Mouse (Mus musculus): ENCODE data around the gene Gm21988.

Gene Gm21988

DNA sequence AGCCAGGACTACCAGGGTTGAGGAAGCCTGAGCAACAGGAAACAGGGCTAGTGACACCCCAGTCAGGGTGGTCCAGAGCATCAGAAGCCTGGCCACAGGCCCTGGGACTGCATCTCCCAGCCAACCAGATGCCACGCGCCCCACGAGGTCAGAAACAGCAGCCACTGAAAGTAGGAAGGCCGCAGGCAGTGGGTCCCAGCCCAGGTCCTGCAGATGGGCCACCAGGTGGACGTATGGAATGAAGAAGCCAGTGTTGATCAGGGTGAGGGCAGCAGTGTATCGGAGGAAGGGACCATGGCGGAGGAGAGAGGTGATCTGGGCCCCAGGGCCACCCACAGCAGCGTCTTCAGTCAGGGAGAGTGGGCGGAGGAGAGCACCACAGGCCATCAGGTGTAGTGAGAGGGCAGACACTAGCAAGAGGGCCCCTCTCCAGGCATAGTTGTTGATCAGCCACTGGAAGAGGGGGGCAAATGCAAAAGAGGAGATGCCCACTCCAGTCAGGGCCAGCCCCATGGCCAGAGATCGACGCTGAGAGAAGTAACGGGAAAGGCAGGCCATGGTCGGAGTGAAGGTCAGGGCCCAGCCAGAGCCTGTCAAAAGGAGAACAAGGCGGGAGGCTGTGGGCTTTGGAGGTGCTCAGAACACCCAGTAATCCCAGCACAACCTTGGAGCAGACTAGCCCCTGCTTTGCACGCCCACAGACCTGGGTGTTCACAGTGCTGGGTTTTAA lies 20.7 kb downstream of the Gm21988 start:
- DNase-seq (ENCODE audit: extremely low read depth, low read depth, low spot score): no peak

DNA sequence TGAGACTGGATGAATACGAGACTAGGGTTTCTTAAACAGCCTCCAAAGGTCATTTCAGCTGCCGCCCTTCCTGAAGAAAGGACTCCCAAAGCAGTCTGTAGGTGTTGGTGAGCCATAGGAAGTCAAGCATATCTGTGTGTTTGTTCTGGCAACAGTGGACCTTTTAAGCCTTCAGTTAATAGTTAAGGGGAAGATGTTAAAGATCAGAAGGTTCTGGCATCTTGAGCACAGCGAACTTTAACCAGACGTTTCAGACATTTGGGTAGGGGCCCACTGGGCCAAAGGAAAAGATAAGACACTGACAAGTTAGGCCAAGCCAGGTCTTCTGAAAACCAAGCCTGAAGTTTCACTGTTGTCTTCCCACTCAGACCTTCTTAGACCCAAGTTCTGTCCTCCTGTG lies 21.6 kb downstream of the Gm21988 start:
- peak; percentile 94 for DNase-seq (ENCODE audit: extremely low read depth, low read depth, low spot score)

DNA sequence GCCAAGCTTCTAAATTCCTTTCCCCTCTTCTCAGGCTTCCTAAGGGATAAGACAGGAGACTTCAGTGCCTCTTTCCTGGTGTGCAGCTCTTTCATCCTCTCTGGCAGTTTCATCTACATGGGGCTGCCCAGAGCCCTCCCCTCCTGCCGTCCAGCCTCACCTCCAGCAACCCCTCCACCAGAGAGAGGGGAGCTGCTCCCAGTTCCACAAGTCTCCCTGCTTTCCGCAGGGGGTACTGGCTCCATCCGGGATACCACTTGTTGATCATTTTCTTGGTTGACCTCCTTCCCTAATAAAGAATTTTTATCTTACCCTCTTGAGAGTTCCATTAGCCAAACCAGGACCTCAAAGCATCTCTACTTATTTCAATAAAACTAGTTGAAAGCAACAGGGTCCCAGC lies 23.5 kb downstream of the Gm21988 start:
- no peak for DNase-seq (ENCODE audit: extremely low read depth, low read depth, low spot score)

DNA sequence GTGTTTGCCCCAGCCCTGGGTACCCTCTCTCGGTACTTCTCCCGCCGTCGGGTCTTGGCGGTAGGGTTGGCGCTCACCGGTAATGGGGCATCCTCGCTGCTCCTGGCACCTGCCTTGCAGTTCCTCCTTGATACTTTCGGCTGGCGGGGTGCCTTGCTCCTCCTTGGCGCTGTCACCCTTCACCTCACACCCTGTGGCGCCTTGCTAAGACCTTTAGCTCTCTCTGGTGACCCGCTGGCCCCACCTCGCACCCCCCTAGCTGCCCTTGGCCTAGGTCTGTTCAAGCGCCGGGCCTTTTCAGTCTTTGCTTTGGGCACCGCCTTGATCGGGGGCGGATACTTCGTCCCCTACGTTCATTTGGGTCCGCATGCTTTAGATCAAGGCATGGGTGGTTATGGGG lies 24.3 kb downstream of the Gm21988 start:
- DNase-seq (ENCODE audit: extremely low read depth, low read depth, low spot score): no peak

DNA sequence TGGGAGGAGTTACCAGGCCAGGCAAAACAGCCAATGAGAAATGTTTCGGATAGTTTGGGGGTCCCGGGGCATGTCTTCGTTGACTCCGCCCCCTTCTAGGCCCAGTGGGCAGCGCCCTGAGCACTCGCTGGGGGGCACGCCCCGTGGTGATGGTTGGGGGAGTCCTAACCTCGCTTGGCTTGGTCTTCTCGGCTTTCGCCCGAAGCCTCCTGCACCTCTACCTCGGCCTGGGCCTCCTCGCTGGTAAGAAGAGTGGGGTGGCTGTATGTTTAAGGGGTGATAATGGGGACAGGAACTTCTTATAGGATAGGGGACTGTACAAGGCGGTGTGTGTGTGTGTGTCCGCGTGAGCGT lies 24.8 kb downstream of the Gm21988 start:
- DNase-seq (ENCODE audit: extremely low read depth, low read depth, low spot score): no peak

DNA sequence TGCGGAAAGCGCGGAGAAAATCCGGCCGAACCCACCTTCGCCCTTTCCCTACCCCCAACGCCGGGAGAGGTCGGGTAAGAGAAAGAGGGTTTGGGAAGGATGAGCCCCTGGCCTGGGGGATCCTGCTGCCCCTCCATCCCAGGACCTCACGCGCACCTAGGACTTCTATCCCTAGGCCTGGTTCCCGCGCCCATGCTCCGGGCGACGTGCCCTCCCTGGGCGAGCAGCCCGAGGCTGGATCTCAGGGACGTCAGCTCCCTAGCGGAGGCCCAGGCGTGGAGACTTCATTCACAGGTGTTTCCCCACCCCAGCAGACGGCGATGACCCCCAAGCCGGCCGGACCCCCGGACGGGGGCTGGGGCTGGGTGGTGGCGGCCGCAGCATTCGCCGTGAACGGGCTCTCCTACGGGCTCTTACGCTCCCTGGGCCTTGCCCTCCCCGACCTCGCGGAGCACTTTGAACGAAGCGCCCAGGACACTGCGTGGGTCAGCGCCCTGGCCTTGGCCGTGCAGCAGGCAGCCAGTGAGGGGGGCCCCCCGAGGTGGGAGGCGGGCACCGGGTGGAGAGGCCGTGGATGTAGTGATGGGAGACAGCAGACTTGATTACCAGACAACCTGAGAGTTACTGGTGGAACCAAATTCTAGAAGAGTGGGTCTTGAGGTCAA lies 25.3 kb downstream of the Gm21988 start:
- no peak for DNase-seq (ENCODE audit: extremely low read depth, low read depth, low spot score)

DNA sequence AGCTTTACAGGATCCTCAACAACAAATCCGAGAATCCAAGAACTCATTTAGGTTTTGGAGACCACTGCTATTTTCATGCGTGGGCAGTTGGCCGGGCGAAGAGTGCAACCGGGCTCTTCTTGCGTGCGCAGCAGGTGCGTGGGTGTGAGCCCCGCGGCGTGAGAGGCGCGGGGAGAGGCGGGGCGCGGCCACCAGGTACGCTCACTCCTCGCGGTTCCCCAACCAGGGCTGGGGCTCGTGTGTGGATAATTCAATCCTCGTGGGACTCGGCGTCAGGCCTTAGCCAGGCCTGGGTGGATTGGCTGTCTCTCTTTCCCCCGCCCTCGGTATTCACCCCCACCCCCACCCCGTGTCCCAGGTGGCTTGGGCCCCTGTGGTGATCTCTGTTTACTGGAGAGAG lies 25.9 kb downstream of the Gm21988 start:
- no peak for DNase-seq (ENCODE audit: extremely low read depth, low read depth, low spot score)

DNA sequence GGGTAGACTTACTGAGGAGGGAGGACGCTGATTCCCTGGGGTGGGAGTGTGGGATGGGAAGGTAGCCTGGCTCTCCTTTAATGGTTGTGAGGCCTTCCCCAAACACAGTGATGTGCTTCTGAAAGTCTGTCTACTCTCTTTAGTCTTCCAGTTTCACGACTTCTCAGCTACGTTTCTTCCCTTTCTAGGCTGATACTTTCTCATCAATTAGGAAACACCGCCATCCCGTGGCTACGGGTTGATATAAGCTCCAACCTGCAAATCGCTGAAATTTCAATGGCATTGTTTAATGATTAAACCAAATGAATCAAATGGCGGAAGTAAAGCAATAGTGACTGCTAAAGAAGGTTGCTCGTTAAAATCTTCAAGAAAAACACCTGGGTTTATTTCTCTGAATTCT lies 26.7 kb downstream of the Gm21988 start:
- no peak for DNase-seq (ENCODE audit: extremely low read depth, low read depth, low spot score)

DNA sequence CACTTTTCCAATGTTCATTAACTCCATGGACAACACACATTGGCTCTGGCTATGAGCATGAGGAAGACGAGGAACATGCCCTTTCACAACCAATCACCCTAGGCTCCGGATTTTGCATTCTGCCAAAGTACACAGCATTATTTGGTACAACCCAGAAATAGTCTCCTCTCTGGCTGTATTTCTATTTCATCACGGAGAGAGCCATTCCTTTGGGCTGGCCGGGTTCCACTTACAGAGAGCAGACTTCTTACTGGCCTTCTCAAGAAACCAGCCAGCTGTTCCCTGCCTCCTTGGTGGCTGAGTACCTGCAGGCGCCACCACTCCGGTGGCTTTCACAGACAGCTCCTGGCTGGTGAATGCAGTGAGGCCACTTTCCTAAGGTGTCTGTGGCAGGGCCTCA lies 27.2 kb downstream of the Gm21988 start, which contains the start of gene Slc16a11:
TSS of gene Slc16a11 (plus strand) at position 330 of the 400 bp plus-strand sequence.
- peak; percentile 76 for DNase-seq (ENCODE audit: extremely low read depth, low read depth, low spot score)

DNA sequence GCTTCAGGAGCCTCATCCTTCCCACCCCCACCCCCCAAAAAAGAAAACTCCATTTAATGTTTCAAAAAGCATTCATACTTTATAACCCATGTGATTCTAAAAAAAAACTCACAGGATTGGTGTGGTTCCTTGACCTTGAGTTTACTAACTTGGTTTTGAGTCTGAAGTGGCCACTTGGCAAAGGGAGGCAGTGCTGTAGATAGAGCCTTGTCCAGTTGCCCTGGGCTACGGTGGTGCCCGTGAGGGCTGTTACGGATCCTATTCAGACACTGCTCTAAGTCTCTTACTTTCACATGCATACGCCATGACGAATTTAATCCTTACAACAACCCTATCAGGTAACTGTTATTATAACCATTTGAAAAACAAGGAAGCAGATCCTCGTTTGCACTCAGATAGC lies 27.7 kb downstream of the Gm21988 start:
- no peak for DNase-seq (ENCODE audit: extremely low read depth, low read depth, low spot score)

DNA sequence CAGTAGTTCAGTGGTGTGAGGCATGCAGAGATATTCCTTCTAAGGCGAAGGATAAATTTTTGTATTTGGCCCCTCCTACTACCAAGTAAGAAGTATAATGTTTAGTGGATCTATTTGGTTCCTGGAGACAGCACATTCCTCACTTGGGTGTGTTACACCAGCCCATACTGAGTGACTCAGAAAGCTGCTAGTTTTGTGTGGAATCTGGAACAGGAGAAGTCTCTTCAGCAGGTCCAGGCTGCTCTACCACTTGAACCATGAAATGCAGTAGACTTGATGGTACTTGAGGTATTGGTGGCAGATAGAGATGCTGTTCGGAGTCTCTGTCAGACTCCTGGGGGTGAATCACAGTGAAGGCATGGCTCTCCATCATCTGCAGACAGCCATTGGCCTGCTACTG lies 28.9 kb downstream of the Gm21988 start:
- no peak for DNase-seq (ENCODE audit: extremely low read depth, low read depth, low spot score)

DNA sequence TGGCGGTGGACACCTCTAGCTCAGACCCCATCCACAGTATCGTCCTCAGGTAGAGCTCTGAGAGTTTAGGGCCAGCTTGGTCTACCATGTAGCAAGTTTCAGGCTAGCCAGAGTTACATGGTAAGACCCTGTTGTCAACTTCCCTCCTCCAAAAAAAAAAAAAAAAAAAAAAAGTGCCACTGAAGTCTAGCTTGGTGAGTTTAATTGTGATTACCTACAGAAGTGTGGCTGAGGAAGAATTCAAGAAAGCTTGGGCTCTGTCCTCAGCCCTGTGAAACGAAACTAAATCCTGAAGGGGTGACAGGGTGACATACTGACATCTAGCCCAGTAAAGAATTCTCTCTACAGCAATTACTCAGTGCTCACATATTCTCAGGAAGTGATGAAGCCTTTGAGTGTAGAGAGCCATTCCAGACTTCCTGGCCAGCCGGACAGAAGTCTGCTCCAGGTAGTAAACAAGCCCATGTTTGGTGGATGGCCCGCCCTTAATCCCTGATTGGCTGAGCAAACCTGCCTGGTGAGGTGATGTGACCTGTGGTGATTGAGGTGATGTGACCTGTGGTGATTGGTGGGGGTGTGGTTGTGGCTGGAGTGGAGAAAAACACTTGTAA lies 30.7 kb downstream of the Gm21988 start:
- DNase-seq (ENCODE audit: extremely low read depth, low read depth, low spot score): no peak

DNA sequence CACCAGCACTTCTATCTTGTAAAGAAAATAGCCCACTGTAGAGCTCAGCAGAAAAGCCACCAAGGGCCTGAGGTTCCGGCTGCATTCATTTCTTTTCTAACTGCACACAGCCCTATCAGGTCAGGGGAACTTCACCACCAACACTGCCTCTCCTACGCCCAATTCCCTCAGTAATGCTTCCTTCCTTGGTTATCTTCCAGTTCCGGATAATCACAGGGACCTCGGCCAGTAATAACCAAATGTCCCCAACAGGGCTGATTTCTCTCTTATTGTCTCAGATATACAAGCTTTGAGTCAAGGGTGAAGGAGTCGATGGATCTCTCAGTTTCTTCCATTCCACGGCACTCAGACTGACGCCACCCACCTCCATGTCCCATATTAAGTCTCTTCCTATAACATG lies 32.3 kb downstream of the Gm21988 start:
- no peak for DNase-seq (ENCODE audit: extremely low read depth, low read depth, low spot score)

DNA sequence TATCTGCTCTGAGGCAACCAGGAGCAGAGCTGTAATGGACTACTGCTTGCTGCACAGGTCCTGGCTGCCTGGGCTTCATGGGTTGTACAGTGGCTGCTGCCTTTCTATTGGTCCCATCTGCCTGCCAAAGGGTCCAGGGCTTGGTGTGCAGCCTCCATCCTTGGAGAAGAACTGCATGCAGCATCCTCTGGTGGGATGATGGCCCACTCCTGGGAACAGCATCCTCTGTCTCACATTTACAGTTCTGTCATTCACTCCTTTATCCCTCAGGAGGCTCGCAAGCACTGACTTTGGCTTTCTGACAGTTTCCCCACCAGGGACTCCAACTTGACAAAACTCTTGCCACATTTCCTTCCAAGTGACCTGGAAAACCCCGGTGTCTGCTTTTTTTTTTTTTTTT lies 32.8 kb downstream of the Gm21988 start:
- no peak for DNase-seq (ENCODE audit: extremely low read depth, low read depth, low spot score)

DNA sequence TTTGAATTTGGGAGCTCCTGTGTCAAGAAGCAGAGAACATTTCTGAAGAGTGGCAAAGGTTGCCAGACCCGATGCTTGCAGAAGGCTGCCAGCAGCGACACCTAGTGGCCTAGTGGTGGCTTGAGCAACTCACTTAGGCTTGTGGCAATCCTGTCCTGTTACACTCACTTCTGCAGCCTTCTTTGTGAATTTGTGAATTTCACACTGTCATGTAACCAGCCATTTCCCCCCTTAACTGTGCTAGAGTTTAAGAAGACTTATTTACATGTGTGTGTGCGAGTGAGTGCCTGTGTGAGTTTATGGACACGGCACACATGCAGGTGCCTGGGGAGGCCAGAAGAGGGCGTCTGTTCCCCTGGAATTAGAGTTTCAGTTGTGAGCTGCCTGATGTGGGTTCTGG lies 37.9 kb downstream of the Gm21988 start:
- no peak for DNase-seq (ENCODE audit: extremely low read depth, low read depth, low spot score)

DNA sequence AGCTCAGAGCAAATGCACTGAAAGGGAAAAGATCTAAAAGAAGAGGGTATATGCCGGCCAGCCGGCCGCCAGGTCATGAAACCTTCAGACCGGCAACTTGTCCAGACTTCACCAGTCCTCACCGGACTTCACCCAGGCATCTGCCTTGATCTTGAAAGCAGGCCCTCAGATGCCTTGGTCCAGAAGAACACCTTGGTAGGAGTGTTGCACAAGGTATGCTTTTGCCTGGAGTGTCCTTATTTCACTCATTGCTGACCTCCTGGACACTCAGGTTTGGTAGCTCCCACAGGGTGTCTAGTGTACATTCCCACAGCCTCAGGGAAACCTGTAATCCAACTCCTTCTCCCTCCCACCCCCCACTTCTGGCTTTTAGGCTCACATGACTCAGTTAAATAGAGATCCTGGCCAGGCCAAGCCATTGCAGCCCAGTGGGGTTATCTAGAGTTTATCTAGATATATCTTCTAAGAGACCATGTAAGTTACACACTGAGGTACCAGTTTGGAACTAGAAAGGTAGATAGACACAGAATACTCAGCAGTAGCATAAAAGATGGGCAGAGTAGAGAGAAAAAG lies 39.5 kb downstream of the Gm21988 start:
- DNase-seq (ENCODE audit: extremely low read depth, low read depth, low spot score): no peak

DNA sequence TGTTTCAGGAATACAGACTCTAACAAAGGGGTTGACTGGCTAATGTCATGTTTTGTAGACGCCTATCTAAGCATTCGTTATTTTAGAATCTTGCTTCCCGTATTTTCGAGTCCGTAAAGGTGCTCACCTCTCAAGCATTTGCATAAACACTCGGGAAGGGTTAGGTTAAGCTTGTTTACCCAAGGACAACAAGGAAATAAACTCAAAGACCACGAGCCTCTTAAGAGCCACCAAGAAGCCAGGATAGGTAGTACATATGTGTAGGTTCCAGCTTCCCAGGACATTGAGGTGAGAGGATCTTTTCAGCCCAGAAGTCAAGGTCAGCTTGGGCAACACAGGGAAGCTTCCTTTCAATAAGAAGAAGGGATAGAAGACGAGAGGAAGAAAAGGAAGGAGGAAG lies 40.5 kb downstream of the Gm21988 start:
- DNase-seq (ENCODE audit: extremely low read depth, low read depth, low spot score): no peak

DNA sequence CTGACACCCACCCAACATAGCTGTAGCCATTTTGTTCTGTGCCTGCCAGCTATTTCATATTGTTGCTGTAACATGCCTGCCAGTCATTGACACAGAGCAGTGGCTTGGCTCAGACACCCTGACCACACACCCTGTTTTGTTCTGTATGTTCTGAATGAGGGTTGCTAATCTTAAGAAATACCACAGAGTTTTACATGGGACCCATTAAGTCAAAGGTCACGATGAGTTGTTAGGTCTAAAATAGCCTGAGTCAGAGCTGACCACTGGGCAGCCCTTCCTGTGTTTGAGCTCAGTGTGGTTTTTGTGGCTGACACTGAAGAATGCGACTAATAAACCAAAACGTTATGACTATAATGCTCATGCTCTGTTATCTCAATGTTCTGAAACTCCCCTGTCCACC lies 41.3 kb downstream of the Gm21988 start:
- DNase-seq (ENCODE audit: extremely low read depth, low read depth, low spot score): no peak

DNA sequence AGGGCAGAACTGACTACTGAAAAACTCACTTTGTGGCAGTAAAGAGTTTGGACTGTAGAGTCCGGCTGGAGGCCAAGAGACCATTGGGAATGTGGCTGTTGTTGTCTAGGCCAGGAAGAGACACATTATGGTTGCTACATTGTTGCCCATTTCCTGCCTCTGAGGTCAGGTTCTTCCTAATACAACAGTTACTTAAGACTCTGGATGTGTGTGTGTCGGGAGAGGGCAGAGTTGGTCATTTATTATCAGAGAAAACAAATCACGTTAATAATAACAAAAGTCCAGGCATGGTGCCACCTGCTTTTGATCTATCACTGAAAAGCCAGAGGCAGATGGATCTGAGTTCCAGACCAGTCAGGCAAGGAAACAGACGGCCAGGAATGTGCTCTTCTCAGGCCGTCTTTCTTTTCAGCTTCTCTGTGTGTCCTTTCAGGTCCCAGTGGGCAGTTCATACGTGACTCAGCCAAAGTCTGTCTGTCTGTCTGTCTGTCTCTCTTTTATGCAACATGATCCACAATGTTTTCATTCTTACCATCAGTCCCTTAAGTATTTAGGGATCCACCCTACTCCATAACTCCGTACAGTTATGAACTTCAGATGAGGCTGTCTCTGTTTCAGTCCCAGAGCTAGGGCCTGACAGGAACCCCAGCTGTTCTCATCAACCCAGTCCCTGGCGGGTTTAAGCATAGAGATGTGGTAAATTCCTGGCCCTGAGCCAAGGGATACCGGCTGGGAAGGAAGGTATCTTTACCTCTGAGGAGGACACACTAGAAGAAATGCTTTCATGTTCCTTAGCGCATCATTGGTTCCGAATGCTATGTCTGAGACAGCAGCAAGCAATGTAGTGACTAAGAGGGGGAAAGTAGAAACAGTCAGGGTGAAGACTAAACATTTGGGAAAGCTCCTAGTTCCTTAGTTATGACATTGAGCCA lies 46.0 kb downstream of the Gm21988 start:
- no peak for DNase-seq (ENCODE audit: extremely low read depth, low read depth, low spot score)

DNA sequence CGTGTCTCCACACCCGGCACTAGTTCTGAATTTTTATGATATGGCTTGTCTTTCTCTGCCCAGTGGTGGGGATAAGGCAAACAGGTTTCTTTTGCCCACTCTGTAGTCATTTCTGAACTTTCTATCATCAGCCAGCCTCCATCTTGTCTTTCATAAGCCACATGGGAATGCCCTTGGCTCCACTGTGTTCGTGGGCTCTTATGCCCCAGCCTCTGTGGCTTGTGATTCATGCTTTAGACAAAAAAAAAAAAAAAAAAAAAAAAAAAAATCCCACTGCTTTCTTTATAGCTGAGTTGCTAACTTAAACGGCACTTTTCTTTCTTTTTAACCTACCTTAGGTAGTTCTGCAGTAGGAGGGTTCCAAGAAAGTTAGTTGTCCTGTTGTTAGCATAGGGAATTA lies 47.5 kb downstream of the Gm21988 start:
- no peak for DNase-seq (ENCODE audit: extremely low read depth, low read depth, low spot score)

DNA sequence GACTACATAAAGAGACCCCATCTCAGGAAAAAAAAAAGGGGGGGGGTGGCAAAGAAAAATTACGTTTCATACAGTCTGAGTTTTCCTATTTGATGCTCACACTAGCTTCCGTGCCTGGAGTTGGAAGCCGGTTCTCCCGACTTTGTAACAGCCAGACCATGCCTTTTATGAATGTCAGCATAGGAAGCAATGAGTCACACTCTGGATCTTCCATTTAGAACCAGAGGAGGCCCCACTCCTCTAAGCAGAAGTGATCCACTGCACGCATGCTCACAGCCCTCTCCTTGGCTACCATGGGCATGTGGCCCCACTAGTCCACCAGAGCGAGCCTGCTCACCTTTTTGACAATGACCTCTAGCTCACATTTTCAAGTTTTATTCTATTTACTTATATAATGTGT lies 48.4 kb downstream of the Gm21988 start:
- no peak for DNase-seq (ENCODE audit: extremely low read depth, low read depth, low spot score)
